Mouse (Mus musculus) T-helper 1 cell (primary cell): ENCODE measurements around the gene Glis3.

Experiments
- in situ Hi-C: fragments of 300-600 bp; cut with MboI, MseI; formaldehyde crosslinking; loops from one replicate; pipeline ENCODE4 v1.15.1; 2025; ENCODE audit warnings: high pct_unique_total_duplicates

Glis3 gene

DNA sequence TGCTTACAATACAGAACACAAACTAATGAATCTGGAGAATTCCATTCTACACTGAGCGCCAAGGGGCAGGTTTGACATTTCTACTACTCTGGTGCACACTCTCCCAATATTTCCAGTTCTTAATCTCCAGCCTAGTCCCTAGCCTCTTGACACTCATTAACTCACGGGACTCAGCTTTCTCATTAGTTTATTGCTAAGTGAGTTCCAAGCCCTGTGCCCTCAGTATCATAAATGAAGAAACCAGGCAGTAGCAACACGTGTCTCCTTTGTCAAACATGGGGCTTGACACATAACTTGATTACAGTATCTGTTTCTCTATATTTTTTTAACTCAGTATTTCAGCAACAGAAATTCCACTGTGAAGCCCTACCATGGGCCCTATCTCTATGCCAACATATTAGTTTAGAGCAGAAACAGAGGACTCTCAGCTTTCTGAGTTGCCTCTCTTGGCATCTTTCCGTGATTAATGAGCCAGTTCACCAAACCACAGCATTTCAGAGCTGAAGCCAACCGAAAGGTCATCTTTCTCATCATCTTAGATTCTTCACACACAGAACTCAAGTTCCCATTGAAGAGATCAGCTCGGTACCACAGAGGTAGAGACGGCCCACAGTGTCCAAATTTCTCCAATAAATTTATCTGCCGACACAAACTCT, 186.1 kb downstream of the Glis3 start:
- in situ Hi-C loops: loop anchor here (5.0 kb wide), 2 partner anchors 49 to 56 kb away; no protein-coding TSS in a partner anchor

DNA sequence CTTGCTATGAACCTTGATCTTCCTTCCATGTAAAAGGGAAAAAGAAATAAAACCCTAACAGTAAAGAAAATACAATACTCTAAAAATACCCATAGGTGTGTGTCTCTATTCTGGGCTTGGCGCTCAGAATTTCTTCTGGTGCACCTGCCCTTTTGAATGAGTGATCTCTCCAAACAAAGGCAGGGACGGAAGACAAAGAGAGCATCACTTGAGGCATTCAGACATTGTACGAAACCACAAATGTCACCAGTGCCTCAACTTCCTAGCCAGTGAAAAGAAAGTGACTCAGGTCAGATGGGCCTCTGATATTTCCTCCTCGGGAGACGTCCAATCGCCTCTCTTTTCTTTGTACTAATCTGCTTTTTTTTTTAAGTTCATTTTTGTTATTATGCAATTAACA, 201.8 kb downstream of the Glis3 start:
- in situ Hi-C loops: no loop called here

- in situ Hi-C loops: no loop called here
These were observed 202.5 kb downstream of the Glis3 start for GRCm38 (mm10) chr19:28477326-28477863.

GRCm38 (mm10) chr19:28473621-28474020, 206.3 kb downstream of the Glis3 start:
- in situ Hi-C loops: no loop called here

DNA sequence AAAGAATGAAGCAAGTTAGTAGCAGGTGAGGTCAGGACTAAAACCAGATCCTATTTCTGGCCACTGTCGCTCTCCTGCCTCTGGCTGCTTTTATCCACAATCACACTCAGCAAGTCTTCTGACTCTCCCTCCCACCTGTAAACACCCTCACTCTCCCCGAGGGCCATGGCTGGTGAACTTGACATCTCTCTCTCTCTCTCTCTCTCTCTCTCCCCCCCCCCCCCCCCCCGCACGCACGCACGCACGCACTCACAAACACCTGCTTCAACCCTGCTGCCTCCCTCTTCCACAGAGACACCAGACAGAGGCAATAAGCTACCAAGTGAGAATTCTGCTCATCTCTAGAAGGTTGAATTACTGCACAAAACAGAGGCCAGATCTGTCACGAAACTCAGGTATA, 208.7 kb downstream of the Glis3 start:
- in situ Hi-C loops: no loop called here

DNA sequence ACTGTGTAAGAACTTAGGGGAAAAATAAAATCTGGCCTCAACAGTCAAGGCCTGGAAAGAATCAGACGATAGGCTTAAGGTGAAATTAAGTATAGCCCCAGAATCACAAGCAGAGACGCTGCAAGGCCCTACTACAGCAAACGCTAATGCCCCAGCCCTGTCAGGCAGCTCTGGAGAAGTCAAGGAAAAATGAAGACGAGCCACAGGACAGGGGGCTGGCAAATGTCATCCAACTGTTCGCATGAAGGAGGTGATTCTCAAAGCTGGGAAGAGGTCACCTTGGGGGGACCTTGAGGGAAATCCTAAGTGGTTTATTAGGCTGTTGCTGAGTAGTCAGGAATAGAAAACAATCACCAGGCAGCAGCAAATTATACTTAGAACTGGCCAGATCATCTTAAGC, 214.1 kb downstream of the Glis3 start:
- in situ Hi-C loops: no loop called here

DNA sequence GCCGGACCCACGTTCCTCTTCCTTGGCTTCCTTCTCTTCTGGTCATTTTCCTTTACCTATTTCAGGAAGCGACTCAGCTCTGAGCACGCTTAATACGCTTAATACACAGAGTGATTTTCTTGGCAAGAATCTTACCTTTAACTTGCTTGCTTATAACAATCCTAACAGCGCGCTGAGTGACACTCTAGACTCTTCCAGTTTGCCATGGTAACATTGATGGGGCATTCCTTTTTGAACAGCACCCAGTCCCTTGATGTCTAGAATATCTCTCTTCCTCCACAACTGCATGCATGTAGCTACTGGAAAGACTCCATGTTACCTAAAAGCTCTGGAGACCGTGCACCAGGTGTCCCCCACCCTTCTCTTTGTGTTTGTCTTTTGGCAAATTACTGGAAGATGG, 225.5 kb downstream of the Glis3 start:
- in situ Hi-C loops: no loop called here

- in situ Hi-C loops: no loop called here
These were observed 226.8 kb downstream of the Glis3 start for GRCm38 (mm10) chr19:28452951-28453520.

- in situ Hi-C loops: no loop called here
These were observed 231.1 kb downstream of the Glis3 start for GRCm38 (mm10) chr19:28448811-28449210.

DNA sequence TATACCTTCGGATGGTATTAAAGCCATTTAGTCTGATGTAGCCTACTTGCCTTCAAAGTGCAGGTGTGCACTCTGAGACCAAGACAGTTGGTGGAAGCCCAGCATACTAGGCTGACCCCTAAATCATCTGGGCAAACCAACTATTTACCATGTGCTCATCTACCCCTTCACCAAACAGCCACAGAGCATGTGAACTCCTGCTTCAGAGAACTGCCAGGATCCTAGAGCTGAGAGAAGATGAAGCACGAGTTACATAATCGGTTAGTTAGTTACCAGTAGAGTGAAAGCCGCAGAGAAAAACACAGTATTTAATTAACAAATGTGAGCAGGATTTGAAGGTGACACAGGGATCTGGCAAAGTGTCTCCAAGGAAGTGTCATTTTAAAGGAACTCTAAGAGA, 237.7 kb downstream of the Glis3 start:
- in situ Hi-C loops: no loop called here

GRCm38 (mm10) chr19:28436457-28437148, 243.3 kb downstream of the Glis3 start:
- in situ Hi-C loops: loop anchor here (5.0 kb wide), 1 partner anchor 56 kb away; no protein-coding TSS in a partner anchor

DNA sequence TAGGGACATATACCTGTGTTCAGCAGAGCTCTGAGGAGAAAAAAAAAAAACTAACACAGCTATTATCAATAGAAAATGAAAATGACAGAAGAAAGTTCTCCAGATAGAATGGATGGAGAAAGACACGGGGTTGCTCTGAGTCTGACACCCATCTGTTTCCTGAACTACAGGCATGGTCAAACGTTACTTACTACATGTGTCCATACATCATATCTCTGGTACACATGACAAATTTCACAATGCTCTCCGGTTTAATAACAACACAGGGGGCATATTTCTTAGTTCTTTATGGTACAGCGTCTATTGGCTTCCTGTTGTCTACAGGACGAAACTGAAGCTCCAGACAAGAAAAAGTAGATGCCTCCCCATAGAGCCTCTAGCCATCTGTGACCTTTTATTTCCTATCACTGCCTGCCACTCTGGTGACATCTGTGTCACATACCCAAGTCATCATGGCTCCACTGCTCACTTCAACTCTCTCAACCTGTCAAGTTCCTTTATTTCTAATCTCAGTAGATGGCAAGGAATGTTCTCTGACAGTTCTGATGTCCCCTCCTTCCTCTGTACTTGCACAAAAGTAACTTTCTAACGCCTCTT, 251.6 kb downstream of the Glis3 start:
- in situ Hi-C loops: no loop called here

DNA sequence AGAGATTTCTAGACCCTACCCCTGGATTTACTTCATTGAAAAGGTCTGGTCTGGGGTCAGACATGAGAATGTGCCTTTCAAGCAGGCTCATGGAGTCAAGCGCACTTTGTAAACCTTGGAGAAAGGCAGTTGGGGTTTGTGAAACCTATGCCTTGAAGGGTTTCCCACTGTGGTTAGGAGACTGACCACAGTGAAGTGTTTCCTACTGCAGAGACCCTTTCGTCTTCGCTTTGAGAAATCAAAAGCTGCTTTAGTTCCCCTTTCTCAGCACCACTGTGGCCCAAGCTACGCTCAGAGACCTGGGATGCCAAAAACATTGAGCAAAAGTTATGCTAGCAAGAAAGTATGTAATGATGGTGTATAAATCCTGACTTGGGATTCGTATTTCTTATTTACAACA, 255.7 kb downstream of the Glis3 start:
- in situ Hi-C loops: no loop called here

DNA sequence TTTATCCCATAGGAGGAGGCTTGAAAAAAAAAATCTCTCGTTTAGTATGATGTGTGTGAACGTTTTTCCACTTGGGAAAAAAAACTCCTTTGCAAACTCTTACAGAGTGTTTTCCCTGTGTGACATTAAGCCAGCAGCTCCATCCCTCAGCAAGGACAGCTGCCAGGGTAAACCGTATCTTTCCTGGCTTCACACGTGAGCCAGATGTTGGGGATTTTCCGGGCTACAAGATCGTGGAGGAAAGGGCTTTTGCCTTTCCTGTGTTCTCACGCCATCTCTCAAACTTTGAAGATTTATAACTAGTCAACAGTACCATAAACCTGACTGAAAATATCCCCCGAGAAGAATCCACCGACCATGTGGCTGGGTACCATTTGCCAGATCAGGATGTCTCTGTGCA, 256.9 kb downstream of the Glis3 start:
- in situ Hi-C loops: no loop called here

- in situ Hi-C loops: no loop called here
These were observed 263.8 kb downstream of the Glis3 start for GRCm38 (mm10) chr19:28416069-28416468.

DNA sequence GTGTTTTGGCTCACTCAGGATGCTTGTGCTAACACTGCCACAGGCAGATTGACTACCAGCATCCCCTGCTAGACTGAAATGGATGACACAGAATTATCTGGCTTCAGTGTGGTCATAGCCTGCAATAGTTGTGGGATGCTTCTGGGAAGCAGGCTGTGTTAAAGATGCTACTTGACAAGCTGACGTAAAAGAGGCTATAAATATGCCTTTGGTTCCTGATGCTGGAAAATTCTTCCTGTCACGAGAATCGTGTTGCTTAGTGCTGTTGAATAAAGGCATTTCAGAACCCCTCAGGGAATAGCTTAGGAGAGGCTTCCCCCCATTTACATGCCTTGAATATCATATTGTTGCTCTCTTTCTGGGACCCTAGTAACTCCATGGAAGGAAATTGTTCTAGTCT, 271.1 kb downstream of the Glis3 start:
- in situ Hi-C loops: loop anchor here (10.0 kb wide), 1 partner anchor 1484 kb away; no protein-coding TSS in a partner anchor

DNA sequence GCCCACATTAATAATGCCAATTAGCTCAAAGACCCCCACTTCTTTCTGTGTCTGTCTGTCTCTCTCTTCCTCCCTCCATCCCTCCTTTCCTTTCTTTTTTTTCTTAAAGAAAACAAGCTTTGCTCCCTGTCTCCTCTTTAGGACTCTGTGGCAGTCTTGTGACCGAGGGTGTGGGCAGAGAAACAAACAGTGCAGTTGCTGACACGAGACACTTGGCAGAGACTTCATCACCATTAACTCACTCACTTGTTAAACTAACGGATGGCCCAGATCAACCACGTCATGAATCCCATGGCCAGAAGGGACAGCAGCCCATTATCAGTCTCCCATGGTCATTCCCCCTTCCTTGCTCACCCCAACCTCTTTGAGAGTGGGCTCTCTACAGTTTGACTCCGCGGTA, 276.9 kb downstream of the Glis3 start:
- in situ Hi-C loops: loop anchor here (10.0 kb wide), 1 partner anchor 1478 kb away; no protein-coding TSS in a partner anchor

GRCm38 (mm10) chr19:28395584-28395861, 284.4 kb downstream of the Glis3 start:
- in situ Hi-C loops: no loop called here

- in situ Hi-C loops: no loop called here
These were observed 284.9 kb downstream of the Glis3 start for GRCm38 (mm10) chr19:28394826-28395583.

DNA sequence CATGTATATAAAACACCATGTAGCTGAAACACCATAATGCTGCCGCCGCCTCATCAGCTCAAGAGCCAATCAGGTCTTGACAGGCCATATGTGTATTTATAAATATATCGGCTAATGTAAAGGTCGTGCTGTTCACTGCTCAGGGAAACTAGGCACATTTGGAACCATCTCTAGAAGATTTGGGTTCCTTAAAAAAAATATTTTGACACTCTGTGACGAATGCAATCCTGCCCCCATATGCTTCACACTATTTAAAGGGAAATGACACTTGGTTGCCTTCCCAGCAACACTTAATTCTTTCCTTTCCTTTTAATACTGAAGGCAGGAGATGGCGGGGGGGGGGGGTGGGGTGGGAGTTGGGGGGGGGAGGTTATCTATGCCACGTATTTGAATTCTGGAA, 286.1 kb downstream of the Glis3 start:
- in situ Hi-C loops: no loop called here

- in situ Hi-C loops: no loop called here
These were observed 287.0 kb downstream of the Glis3 start for GRCm38 (mm10) chr19:28392838-28393237.

DNA sequence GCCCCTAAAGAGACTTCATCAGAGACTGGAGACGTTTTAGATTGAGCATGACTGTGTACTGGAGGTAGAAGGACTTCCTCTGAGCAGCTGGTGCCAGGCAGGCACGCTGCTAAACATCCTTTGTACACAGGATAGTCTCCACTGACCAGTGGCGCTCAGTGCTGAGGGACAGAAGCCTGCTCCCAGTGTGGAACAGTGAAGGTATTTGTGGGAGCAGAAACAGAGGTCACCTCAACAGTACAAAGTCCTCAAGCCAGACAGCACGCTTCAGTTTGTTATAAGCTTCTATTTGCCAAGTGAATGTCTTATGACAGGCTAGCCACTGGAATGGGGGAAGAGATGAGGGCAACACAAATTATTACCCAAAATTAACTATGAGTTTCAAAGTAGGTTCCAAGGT, 289.0 kb downstream of the Glis3 start:
- in situ Hi-C loops: no loop called here
